Mouse (Mus musculus) heart, postnatal 0 days (tissue): ENCODE measurements around the gene Hipk2.

Experiments used
- CTCF ChIP-seq: IDR thresholded peaks from 2 replicates; pipeline ENCODE4 v1.5.1; 2016; ENCODE audit warnings: antibody characterized with exemption, control low read depth, low read depth
- EP300 ChIP-seq: IDR thresholded peaks from 2 replicates; pipeline ENCODE4 v1.6.1; 2016; ENCODE audit warnings: antibody characterized with exemption, low read depth

DNA sequence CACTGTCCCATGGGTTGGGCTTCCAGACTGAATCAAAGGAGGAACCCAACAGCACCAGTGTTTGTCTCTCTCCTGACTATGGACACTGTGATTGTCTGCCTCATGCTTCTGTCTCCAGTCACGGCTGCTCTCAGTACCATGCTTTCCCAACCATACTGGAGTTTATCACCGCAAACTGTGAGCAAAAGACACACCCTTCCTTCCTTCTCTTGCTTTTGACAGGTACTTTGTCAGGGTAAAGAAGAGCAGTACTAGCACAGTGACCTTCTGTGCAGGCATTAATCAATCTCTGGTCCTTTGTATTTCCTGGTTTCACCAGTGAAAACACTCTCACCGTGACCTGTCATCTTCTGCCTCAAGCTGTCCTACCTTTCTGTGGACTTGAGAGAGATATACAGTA, 25.7 kb upstream of the Hipk2 start:
- no peak for TF ChIP-seq CTCF
- no peak for TF ChIP-seq EP300
